Mouse (Mus musculus) limb, embryonic 14.5 days (tissue): ENCODE measurements around the gene Dcaf10. TPM values are rescaled to one million over a fixed set of nuclear protein-coding genes. Genes with fewer than 3 reads are reported as not detected.

Source experiments
- ATAC-seq: fragments of 200-750 bp; cut with Nextera tagmentation; 2 replicates; pipeline ENCODE4 v1.8.0; 2017; ENCODE audit warnings: low read depth, moderate number of reproducible peaks, moderate TSS enrichment; ENCODE audit not compliant: low FRiP score
- DNase-seq: peaks from one replicate; pipeline ENCODE4 v3.0.0-alpha.2; 2015; ENCODE audit warnings: low spot score
- H3K27ac ChIP-seq: fragments of 300-500 bp; sonication (generic); replicated peaks from 2 replicates; pipeline ENCODE4 v1.5.1; 2014; ENCODE audit warnings: low read depth, mild to moderate bottlenecking, low read length, moderate library complexity, mixed read lengths
- H3K27me3 ChIP-seq: fragments of 300-500 bp; sonication (generic); 2 replicates; pipeline ENCODE4 v1.6.1; 2014; ENCODE audit warnings: low read length, mixed read lengths; ENCODE audit not compliant: control insufficient read depth, insufficient read depth
- H3K36me3 ChIP-seq: fragments of 300-500 bp; sonication (generic); 2 replicates; pipeline ENCODE4 v1.6.1; 2014; ENCODE audit warnings: mild to moderate bottlenecking, low read length, moderate library complexity, mixed read lengths; ENCODE audit not compliant: control insufficient read depth, insufficient read depth
- H3K4me1 ChIP-seq: fragments of 300-500 bp; sonication (generic); 2 replicates; pipeline ENCODE4 v1.6.1; 2014; ENCODE audit warnings: antibody characterized with exemption, low read length, mixed read lengths; ENCODE audit not compliant: control insufficient read depth, insufficient read depth
- H3K4me2 ChIP-seq: fragments of 300-500 bp; sonication (generic); replicated peaks from 2 replicates; pipeline ENCODE4 v1.6.1; 2014; ENCODE audit warnings: low read depth, mild to moderate bottlenecking, low read length, moderate library complexity; ENCODE audit not compliant: severe bottlenecking
- H3K4me3 ChIP-seq: fragments of 300-500 bp; sonication (generic); replicated peaks from 2 replicates; pipeline ENCODE4 v1.5.1; 2014; ENCODE audit warnings: low read length
- H3K9ac ChIP-seq: fragments of 300-500 bp; sonication (generic); 2 replicates; pipeline ENCODE4 v1.6.1; 2014; ENCODE audit warnings: mild to moderate bottlenecking, low read depth, low read length, moderate library complexity; ENCODE audit not compliant: severe bottlenecking
- H3K9me3 ChIP-seq: fragments of 300-500 bp; sonication (generic); 2 replicates; pipeline ENCODE4 v1.6.1; 2016; ENCODE audit warnings: low read length; ENCODE audit not compliant: control insufficient read depth
- POLR2A ChIP-seq: fragments of 200-500 bp; IDR thresholded peaks from 2 replicates; pipeline ENCODE4 v1.8.0; 2012; ENCODE audit warnings: inconsistent platforms, mild to moderate bottlenecking, moderate library complexity, borderline replicate concordance; ENCODE audit not compliant: insufficient read depth, insufficient read length; ENCODE audit errors: extremely low read depth
- whole genome bisulfite sequencing: fragments of 180-500 bp; shearing (Covaris S2); extraction: QIAGEN DNeasy Blood & Tissue Kit; methylation state at CpG from one replicate; pipeline ENCODE4 v1.1.7; 2014; 5-methylcytosine and 5-hydroxymethylcytosine counted together
- polyA plus RNA-seq, 2 experiments: library from polyadenylated mRNA; depleted of rRNA in 1 of 2; stranded (reverse) in 1 of 2; unstranded in 1 of 2; fragments of >200 nt; fragmentation: Nextera tagmentation in 1 of 2; extraction: Ambion mirVana in 1 of 2; gene quantifications; 2 replicates each; pipeline versions ENCODE4 v1.2.1 to v1.2.3; 2012 to 2014

The Dcaf10 gene
- polyA plus RNA-seq, 2 experiments: 17.6 to 19.0 TPM

DNA sequence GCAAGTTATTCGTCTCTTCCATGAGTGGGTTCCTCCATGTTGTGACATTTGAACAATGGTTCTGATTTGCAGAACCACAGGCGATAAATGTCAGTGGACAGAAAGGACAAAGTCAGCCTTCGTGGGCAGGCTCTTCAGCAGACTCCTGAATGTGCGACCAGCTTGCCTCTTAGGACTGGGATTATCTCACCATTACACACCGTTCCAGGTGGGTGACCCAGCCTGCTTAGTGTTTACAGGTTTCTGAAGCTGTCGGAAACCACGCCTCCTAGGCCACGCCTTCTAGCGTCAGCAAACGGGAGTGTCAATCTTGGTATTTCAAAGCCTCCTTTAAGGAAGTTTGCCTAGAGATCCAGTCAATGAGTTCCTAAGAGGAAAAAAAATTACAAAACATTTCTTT is 67.4 kb downstream of the Dcaf10 start:
- Histone ChIP-seq H3K4me1 (peaks cover 16% of the 10 kb centered on the region), H3K36me3 (peaks cover 2% of the 10 kb centered on the region), H3K27ac (peak overlapping the region; percentile 90), H3K9me3 (no peaks in the 10 kb centered on the region), H3K27me3 (no peaks in the 10 kb centered on the region), H3K4me3 (peak overlapping the region; percentile 93), H3K4me2 (peak overlapping the region; percentile 94), H3K9ac (peak overlapping the region; percentile 93)
- ATAC-seq (no peak), DNase-seq (peak; percentile 74)
- WGBS: 1% methylated on average over 10 of the region's 10 CpGs
- TF ChIP-seq POLR2A: no peak

DNA sequence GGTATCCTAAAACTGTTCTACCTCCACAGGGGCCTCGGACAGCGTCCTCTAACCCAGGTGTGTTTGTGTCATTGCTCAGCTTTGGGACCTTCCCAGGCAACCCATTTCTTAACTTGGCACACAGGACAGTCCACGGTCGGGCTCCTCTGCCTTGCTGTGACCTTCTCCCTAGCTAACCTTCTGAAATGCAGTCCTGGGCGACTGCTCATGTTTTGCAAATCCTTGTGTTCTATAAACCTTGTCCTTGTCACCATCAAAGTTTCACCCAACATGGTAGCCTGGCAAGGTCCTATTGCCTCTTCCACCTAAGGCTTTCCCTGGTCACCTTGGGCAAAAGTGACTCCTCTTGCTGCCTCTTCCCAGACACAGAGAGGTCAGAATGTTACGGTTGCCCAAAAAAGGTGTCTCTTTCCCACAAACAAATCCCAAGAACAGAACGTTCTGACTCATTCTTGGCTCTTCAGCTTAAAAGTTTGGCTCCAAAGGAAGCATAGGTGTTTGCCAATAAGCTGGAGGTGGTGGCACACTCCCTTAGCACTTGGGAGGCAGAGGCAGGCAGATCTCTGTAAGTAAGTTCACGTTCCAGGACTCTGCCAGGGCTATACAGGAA is 69.4 kb downstream of the Dcaf10 start:
- Histone ChIP-seq H3K4me1 (peaks cover 14% of the 10 kb centered on the region), H3K4me3 (no peak overlapping the region), H3K27ac (no peak overlapping the region), H3K9ac (no peak overlapping the region), H3K9me3 (no peaks in the 10 kb centered on the region), H3K4me2 (no peak overlapping the region), H3K27me3 (no peaks in the 10 kb centered on the region), H3K36me3 (no peaks in the 10 kb centered on the region)
- ATAC-seq (no peak), DNase-seq (no peak)
- no peak for TF ChIP-seq POLR2A
- 85% methylated on average over 8 of the region's 8 CpGs for WGBS

DNA sequence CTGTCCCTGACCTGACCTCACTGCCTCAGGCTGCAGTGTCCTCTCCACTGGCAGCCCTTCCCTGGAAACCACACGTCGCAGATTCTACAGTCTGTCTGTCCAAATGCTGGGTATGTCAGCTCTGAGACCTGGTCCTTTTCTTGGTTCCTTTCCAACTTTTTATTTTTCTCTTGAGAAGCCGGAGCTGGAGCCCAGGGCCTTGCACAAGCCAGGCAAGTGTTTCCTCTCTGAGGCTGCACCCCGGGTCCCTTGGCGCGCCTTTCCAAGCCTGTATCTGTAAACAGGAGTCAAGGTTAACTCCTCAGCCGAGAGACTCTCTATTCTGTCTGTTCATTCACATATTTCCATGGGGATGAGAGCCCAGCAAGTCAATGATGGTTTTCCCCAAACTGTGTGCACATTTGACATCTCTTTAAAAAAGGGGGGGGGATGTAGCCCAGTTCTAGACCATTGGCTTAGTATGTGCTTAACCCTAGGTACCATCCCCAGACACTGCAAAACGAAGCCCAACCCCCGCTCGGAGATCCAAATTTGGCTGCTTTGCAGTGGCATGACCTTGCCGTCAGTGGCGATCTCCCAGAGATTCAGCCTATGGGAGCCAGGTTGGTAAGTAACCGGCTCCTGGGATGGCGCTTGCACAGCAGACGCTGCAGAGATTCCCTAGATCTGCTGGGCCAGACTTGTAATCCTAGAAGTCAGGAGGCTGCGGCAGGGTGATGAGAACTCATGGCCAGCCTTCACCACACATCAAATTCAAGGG is 70.7 kb downstream of the Dcaf10 start:
- Histone ChIP-seq H3K4me3 (no peak overlapping the region), H3K4me1 (peaks cover 4% of the 10 kb centered on the region), H3K4me2 (no peak overlapping the region), H3K9me3 (no peaks in the 10 kb centered on the region), H3K9ac (no peak overlapping the region), H3K27me3 (no peaks in the 10 kb centered on the region), H3K27ac (no peak overlapping the region), H3K36me3 (no peaks in the 10 kb centered on the region)
- TF ChIP-seq POLR2A: no peak
- 71% methylated on average over 16 of the region's 16 CpGs for WGBS
- ATAC-seq (no peak), DNase-seq (no peak)

DNA sequence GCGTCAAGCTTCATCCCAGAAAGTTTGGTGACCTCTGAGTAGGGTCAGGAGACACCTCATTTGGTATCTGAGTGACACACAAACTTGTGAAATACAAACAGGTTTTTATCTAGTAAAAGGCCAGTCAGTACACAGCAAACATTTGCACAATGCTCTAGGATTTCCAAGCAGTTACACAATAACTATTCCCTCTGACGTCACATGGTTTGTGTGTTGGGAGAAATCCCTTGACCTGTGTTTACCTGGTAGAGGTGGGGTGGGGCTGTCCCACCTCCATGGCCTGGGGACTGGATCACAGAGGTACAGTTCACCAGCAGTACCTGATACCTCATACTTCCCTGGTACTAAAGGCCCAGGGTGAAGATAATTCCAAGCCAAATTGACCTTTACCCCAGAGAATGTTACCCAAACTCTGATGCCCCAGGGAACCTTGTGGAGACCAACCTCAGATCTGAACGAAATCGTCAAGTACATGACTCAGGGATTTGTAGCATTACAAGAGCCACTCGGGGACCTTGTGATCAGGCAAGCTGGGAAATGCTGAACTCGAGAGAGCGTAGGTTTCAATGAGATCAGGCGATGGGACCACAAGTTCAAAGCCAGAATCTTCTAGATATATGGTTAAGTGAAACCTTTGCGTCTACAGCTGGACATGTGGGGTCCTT is 71.9 kb downstream of the Dcaf10 start:
- H3K27ac ChIP-seq: no peak overlapping the region
- H3K4me1 ChIP-seq: 0 out of 2 replicates have a peak, but pooled peaks cover 3% of the 10 kb centered on the region
- DNase-seq: no peak
- ATAC-seq: no peak
- no peaks in the 10 kb centered on the region for H3K9me3 ChIP-seq
- no peak overlapping the region for H3K9ac ChIP-seq
- 82% methylated on average over 9 of the region's 9 CpGs for WGBS
- no peaks in the 10 kb centered on the region for H3K36me3 ChIP-seq
- no peaks in the 10 kb centered on the region for H3K27me3 ChIP-seq
- no peak for TF ChIP-seq POLR2A
- no peak overlapping the region for H3K4me3 ChIP-seq
- no peak overlapping the region for H3K4me2 ChIP-seq

DNA sequence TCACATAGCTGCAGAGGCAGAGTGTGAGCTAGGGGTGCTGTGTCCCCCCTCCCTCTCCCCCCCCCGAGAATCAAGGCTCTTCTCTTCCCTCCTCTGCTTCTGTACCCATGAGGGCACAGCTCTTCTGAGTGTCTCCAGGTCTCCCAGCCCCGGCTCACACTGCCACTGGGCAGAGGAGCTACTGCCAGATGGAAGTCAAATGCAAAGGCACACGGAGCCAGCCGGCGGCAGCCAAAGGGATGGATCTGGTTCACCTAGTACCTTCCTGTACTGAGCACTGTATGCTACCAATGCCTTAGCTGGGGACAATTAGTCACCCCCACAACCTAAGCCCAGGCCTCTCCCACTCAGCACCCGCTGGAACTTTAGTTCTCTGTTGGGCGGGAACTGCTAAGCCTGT is 74.4 kb downstream of the Dcaf10 start:
- Histone ChIP-seq H3K36me3 (no peaks in the 10 kb centered on the region), H3K4me2 (no peak overlapping the region), H3K9ac (no peak overlapping the region), H3K4me3 (no peak overlapping the region), H3K9me3 (no peaks in the 10 kb centered on the region), H3K27ac (no peak overlapping the region), H3K4me1 (no peaks in the 10 kb centered on the region), H3K27me3 (no peaks in the 10 kb centered on the region)
- 80% methylated on average over 7 of the region's 7 CpGs for WGBS
- DNase-seq (no peak), ATAC-seq (no peak)
- TF ChIP-seq POLR2A: no peak
